Mouse (Mus musculus): ENCODE measurements around the gene Cd47.

DNA sequence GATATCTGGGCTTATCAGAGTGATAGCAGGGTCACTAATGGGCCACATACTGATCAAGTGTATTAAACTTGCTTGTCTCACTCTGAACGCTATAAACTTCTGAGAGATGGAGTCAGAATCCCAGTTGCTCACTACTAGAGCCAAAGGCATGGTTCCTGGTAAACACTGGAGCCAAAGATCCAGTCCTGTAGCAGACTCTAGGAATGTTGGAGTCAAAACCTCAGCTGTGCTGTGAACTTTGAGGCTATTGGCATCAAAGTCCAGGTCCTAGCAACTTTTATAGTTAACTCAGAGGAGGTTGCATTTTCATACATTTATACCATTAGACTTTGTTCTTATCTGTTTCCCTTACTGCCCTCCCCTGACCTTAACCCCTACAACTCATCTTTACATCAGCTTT, 74.2 kb downstream of the Cd47 start:
- TF ChIP-seq CTCF (conservative IDR thresholded peaks at IDR 0.05 in 1 of 2, IDR thresholded peaks at IDR 0.05 in 1 of 2; ENCODE audit: low read depth in 2 of 2, low read length in 2 of 2) (no peak), POLR2A (IDR thresholded peaks at IDR 0.05; ENCODE audit: low read depth, low read length) (no peak), EP300 (IDR thresholded peaks at IDR 0.05; ENCODE audit: low read length) (no peak), USF1 (IDR thresholded peaks at IDR 0.05; ENCODE audit: low read depth, low read length) (no peak), ZKSCAN1 (IDR thresholded peaks at IDR 0.05; ENCODE audit: borderline replicate concordance, low read depth, low read length) (no peak), SMC3 (IDR thresholded peaks at IDR 0.05; ENCODE audit: low read depth, low read length) (no peak), GABPA (IDR thresholded peaks at IDR 0.05; ENCODE audit: insufficient replicate concordance, low read depth, low read length) (no peak), MAX (IDR thresholded peaks at IDR 0.05; ENCODE audit: low read length) (no peak), RAD21 (IDR thresholded peaks at IDR 0.05; ENCODE audit: low read depth, low read length) (no peak), NELFE (IDR thresholded peaks at IDR 0.05; ENCODE audit: low read depth, low read length) (no peak)
